Mouse (Mus musculus) kidney, embryonic 16.5 days (tissue): ENCODE data around the gene Kcnd3. TPM values are rescaled to one million over a fixed set of nuclear protein-coding genes. Genes with fewer than 3 reads are reported as not detected.

Experiments
- ATAC-seq: fragments of 200-750 bp; cut with Nextera tagmentation; 2 replicates; pipeline ENCODE4 v1.8.0; 2017; ENCODE audit warnings: moderate TSS enrichment; ENCODE audit not compliant: low FRiP score, low TSS enrichment
- H3K27ac ChIP-seq: fragments of 300-500 bp; sonication (generic); 2 replicates; pipeline ENCODE4 v1.5.1; 2014; ENCODE audit warnings: low read length
- H3K27me3 ChIP-seq: fragments of 300-500 bp; sonication (generic); 2 replicates; pipeline ENCODE4 v1.6.1; 2014; ENCODE audit warnings: low read length, control low read depth, mixed read lengths; ENCODE audit not compliant: insufficient read depth
- H3K36me3 ChIP-seq: fragments of 300-500 bp; sonication (generic); 2 replicates; pipeline ENCODE4 v1.6.1; 2014; ENCODE audit warnings: low read length, control low read depth, mixed read lengths; ENCODE audit not compliant: insufficient read depth
- H3K4me1 ChIP-seq: fragments of 300-500 bp; sonication (generic); 2 replicates; pipeline ENCODE4 v1.6.1; 2014; ENCODE audit warnings: low read length, control low read depth, mixed read lengths; ENCODE audit not compliant: insufficient read depth
- H3K4me2 ChIP-seq: fragments of 300-500 bp; sonication (generic); replicated peaks from 2 replicates; pipeline ENCODE4 v1.6.1; 2014; ENCODE audit warnings: low read depth, low read length
- H3K4me3 ChIP-seq: fragments of 300-500 bp; sonication (generic); 2 replicates; pipeline ENCODE4 v1.5.1; 2014; ENCODE audit warnings: mild to moderate bottlenecking, low read length
- H3K9ac ChIP-seq: fragments of 300-500 bp; sonication (generic); replicated peaks from 2 replicates; pipeline ENCODE4 v1.6.1; 2014; ENCODE audit warnings: low read length
- H3K9me3 ChIP-seq: fragments of 300-500 bp; sonication (generic); 2 replicates; pipeline ENCODE4 v1.6.1; 2016; ENCODE audit warnings: low read length, control low read depth
- WGBS: fragments of 180-500 bp; shearing (Covaris S2); extraction: QIAGEN DNeasy Blood & Tissue Kit; methylation state at CpG from one replicate; pipeline ENCODE4 v1.1.7; 2014; 5-methylcytosine and 5-hydroxymethylcytosine counted together
- polyA plus RNA-seq: library from polyadenylated mRNA; unstranded; fragments of >200 nt; fragmentation: Nextera tagmentation; extraction: Ambion mirVana; gene quantifications from 2 replicates; pipeline ENCODE4 v1.2.1, GENCODE M21; 2015

The Kcnd3 gene
- polyA plus RNA-seq, 1 experiment from 2014 or later = 2.7 TPM

DNA sequence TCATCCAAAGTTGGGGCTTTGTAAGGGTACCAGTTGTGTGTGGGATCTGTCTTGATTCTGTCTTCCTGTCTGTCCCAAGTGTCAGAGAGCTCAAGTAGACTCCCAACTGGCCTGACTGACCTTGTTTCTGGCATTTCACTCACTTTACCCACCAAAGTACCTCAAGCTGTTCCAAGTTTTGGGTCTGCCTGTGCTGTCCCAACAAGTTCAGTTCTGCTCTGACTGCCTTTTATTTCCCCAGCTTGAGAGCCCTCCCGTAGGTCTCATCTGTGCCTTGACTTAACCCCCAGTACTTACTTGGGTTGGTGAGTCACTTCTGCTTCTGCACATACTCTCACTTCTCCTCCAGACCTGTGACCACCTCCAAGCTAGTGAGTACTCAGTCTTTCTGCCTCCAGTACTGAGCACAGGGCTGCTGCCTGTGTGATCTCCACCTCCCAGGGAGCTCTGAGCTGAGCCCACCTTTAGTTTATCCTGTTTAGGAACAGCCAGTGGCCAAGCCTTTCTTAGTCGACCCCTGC is 269.6 kb downstream of the Kcnd3 start:
- H3K36me3 ChIP-seq = no peaks in the 10 kb centered on the region
- no peak overlapping the region for H3K4me2 ChIP-seq
- no peaks in the 10 kb centered on the region for H3K9me3 ChIP-seq
- WGBS = 75% methylated on average over 2 of the region's 2 CpGs
- H3K27ac ChIP-seq = no peak overlapping the region
- no peaks in the 10 kb centered on the region for H3K27me3 ChIP-seq
- ATAC-seq = no peak
- no peak overlapping the region for H3K9ac ChIP-seq
- no peak overlapping the region for H3K4me3 ChIP-seq
- peaks cover 16% of the 10 kb centered on the region for H3K4me1 ChIP-seq

DNA sequence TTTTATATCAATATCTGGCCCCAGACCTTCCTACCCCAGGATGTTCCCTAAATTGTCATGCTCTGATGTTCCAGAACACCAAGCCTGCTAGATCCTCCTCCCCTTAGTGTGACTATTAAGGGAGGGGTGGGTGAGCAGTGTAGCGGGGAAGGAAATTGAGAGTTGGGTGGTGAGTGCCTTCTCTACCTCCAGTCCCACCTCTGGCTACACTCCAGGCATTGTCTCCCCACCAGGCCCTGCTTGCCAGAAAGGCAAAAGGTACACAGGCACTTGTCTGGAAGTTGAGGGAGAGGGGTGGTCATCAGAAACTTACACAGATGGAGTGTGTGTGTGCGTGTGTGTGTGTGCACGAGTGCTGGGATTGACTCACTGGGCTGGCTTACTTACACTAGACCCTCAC is 270.4 kb downstream of the Kcnd3 start:
- H3K36me3 ChIP-seq = no peaks in the 10 kb centered on the region
- WGBS = 91% methylated on average over 3 of the region's 3 CpGs
- no peak overlapping the region for H3K4me2 ChIP-seq
- H3K27me3 ChIP-seq = no peaks in the 10 kb centered on the region
- H3K4me3 ChIP-seq = no peak overlapping the region
- no peaks in the 10 kb centered on the region for H3K9me3 ChIP-seq
- H3K9ac ChIP-seq = no peak overlapping the region
- H3K27ac ChIP-seq = no peak overlapping the region
- ATAC-seq = no peak
- peaks cover 16% of the 10 kb centered on the region for H3K4me1 ChIP-seq

Other genes with a start within 250 kb of the Kcnd3 start
- 37.9 and 39.3 TPM in 2 replicates for gene Ddx20, start 235.2 kb downstream of the Kcnd3 start, polyA plus RNA-seq